Mouse (Mus musculus) MEL (cell line): ENCODE measurements around the gene Lbr. TPM values are rescaled to one million over a fixed set of nuclear protein-coding genes. Genes with fewer than 3 reads are reported as not detected.

Experiments used
- DNase-seq: peaks from one replicate; pipeline ENCODE4 v3.0.0; 2011; ENCODE audit warnings: low read depth, low spot score
- H3K27ac ChIP-seq: 2 replicates; pipeline ENCODE4 v1.5.1; 2012; ENCODE audit warnings: low read depth, mild to moderate bottlenecking, control low read depth, low read length, moderate library complexity; ENCODE audit not compliant: control insufficient read depth
- H3K27me3 ChIP-seq, 2 experiments: fragments of 150-350 bp in 1 of 2; sonication (generic) in 1 of 2; 2 replicates each; pipeline ENCODE4 v1.6.1; 2012; ENCODE audit warnings: low read length in 2 of 2, mild to moderate bottlenecking in 2 of 2, improper control_type of control experiment in 1 of 2, moderate library complexity in 1 of 2; ENCODE audit not compliant: insufficient read depth in 2 of 2, control insufficient read depth in 1 of 2
- H3K36me3 ChIP-seq, 2 experiments: 2 replicates each; pipeline ENCODE4 v1.6.1; 2012 to 2014; ENCODE audit warnings: low read length in 2 of 2, improper control_type of control experiment in 1 of 2, inconsistent platforms in 1 of 2, mild to moderate bottlenecking in 1 of 2; ENCODE audit not compliant: insufficient read depth in 2 of 2, control insufficient read depth in 1 of 2
- H3K4me1 ChIP-seq, 2 experiments: fragments of 150-350 bp in 1 of 2; sonication (generic) in 1 of 2; 2 replicates each; pipeline ENCODE4 v1.6.1; 2012; ENCODE audit warnings: low read length in 2 of 2, improper control_type of control experiment in 1 of 2, mild to moderate bottlenecking in 1 of 2; ENCODE audit not compliant: insufficient read depth in 2 of 2, control insufficient read depth in 1 of 2
- H3K4me3 ChIP-seq, 2 experiments: fragments of 150-350 bp in 1 of 2; sonication (generic) in 1 of 2; 2 replicates each; pipeline ENCODE4 v1.5.1; 2012; ENCODE audit warnings: low read depth in 2 of 2, low read length in 2 of 2, mild to moderate bottlenecking in 2 of 2, moderate library complexity in 2 of 2, control low read depth in 1 of 2, improper control_type of control experiment in 1 of 2; ENCODE audit not compliant: control insufficient read depth in 1 of 2, insufficient read depth in 1 of 2
- H3K79me2 ChIP-seq: 2 replicates; pipeline ENCODE4 v1.6.1; 2012; ENCODE audit warnings: mild to moderate bottlenecking, low read length, moderate library complexity; ENCODE audit not compliant: control insufficient read depth, poor library complexity, insufficient read depth
- H3K9ac ChIP-seq: 2 replicates; pipeline ENCODE4 v1.6.1; 2012; ENCODE audit warnings: low read depth, mild to moderate bottlenecking, control low read depth, low read length, moderate library complexity; ENCODE audit not compliant: control insufficient read depth, poor library complexity, severe bottlenecking
- H3K9me3 ChIP-seq: fragments of 150-350 bp; sonication (generic); replicated peaks from 2 replicates; pipeline ENCODE4 v1.6.1; 2012; ENCODE audit warnings: mild to moderate bottlenecking, low read length, improper control_type of control experiment, moderate library complexity; ENCODE audit not compliant: insufficient read depth
- BHLHE40 ChIP-seq: IDR thresholded peaks from 2 replicates; pipeline ENCODE4 v1.6.1; 2012; ENCODE audit warnings: low read depth, mild to moderate bottlenecking, inconsistent platforms, low read length, improper control_type of control experiment, borderline replicate concordance
- CHD2 ChIP-seq: IDR thresholded peaks from 2 replicates; pipeline ENCODE4 v1.6.1; 2011; ENCODE audit warnings: low read length, improper control_type of control experiment
- EP300 ChIP-seq, 2 experiments: IDR thresholded peaks; 2 replicates each; pipeline ENCODE4 v1.6.1; 2011; ENCODE audit warnings: improper control_type of control experiment in 2 of 2, low read length in 2 of 2, low read depth in 1 of 2, mild to moderate bottlenecking in 1 of 2
- ETS1 ChIP-seq: IDR thresholded peaks from 2 replicates; pipeline ENCODE4 v1.6.1; 2012; ENCODE audit warnings: low read depth, mild to moderate bottlenecking, inconsistent platforms, low read length, improper control_type of control experiment, moderate library complexity
- HCFC1 ChIP-seq: IDR thresholded peaks from 2 replicates; pipeline ENCODE4 v1.6.1; 2012; ENCODE audit warnings: low read depth, mild to moderate bottlenecking, inconsistent platforms, low read length, improper control_type of control experiment, moderate library complexity
- JUND ChIP-seq: IDR thresholded peaks from 2 replicates; pipeline ENCODE4 v1.6.1; 2011; ENCODE audit warnings: low read depth, mild to moderate bottlenecking, improper control_type of control experiment, low read length
- MAX ChIP-seq: IDR thresholded peaks from 2 replicates; pipeline ENCODE4 v1.6.1; 2011; ENCODE audit warnings: low read length, improper control_type of control experiment
- MAZ ChIP-seq: IDR thresholded peaks from 2 replicates; pipeline ENCODE4 v1.6.1; 2012; ENCODE audit warnings: low read depth, mild to moderate bottlenecking, inconsistent platforms, low read length, improper control_type of control experiment
- MEF2A ChIP-seq: IDR thresholded peaks from 2 replicates; pipeline ENCODE4 v1.6.1; 2014; ENCODE audit warnings: low read depth, mild to moderate bottlenecking, inconsistent platforms, low read length, improper control_type of control experiment; ENCODE audit not compliant: poor library complexity, insufficient replicate concordance, severe bottlenecking; ENCODE audit errors: extremely low read depth
- NELFE ChIP-seq: IDR thresholded peaks from 2 replicates; pipeline ENCODE4 v1.6.1; 2011; ENCODE audit warnings: low read depth, low read length, improper control_type of control experiment
- NRF1 ChIP-seq: IDR thresholded peaks from 2 replicates; pipeline ENCODE4 v1.6.1; 2014; ENCODE audit warnings: low read depth, mild to moderate bottlenecking, inconsistent platforms, low read length, improper control_type of control experiment, moderate library complexity; ENCODE audit not compliant: poor library complexity, insufficient read depth, severe bottlenecking
- POLR2AphosphoS5 ChIP-seq: IDR thresholded peaks from 2 replicates; pipeline ENCODE4 v1.6.1; 2012; ENCODE audit warnings: low read depth, borderline replicate concordance, mild to moderate bottlenecking, inconsistent platforms, low read length, moderate library complexity, mixed read lengths
- SIN3A ChIP-seq: IDR thresholded peaks from 2 replicates; pipeline ENCODE4 v1.6.1; 2012; ENCODE audit warnings: low read length, improper control_type of control experiment, inconsistent platforms
- TAL1 ChIP-seq: IDR thresholded peaks from 2 replicates; pipeline ENCODE4 v1.6.1; 2012; ENCODE audit warnings: mild to moderate bottlenecking, inconsistent platforms, low read length, moderate library complexity, mixed read lengths
- TBP ChIP-seq: IDR thresholded peaks from 2 replicates; pipeline ENCODE4 v1.8.0; 2011; ENCODE audit warnings: low read depth, low read length, improper control_type of control experiment
- USF1 ChIP-seq: IDR thresholded peaks from 2 replicates; pipeline ENCODE4 v1.6.1; 2014; ENCODE audit warnings: low read depth, mild to moderate bottlenecking, inconsistent platforms, low read length, improper control_type of control experiment, moderate library complexity
- ZC3H11A ChIP-seq: IDR thresholded peaks from 2 replicates; pipeline ENCODE4 v1.6.1; 2012; ENCODE audit warnings: low read depth, mild to moderate bottlenecking, inconsistent platforms, low read length, improper control_type of control experiment
- ZMIZ1 ChIP-seq: IDR thresholded peaks from 2 replicates; pipeline ENCODE4 v1.6.1; 2012; ENCODE audit warnings: low read depth, mild to moderate bottlenecking, inconsistent platforms, low read length, improper control_type of control experiment, moderate library complexity
- ZNF384 ChIP-seq: IDR thresholded peaks from 2 replicates; pipeline ENCODE4 v1.6.1; 2012; ENCODE audit warnings: low read depth, mild to moderate bottlenecking, inconsistent platforms, low read length, improper control_type of control experiment
- polyA plus RNA-seq, 2 experiments: library from polyadenylated mRNA; stranded (reverse) in 1 of 2; unstranded in 1 of 2; fragments of >175 nt in 1 of 2; fragments of >200 nt in 1 of 2; gene quantifications; 2 replicates each; pipeline versions ENCODE4 v1.2.1 to v1.2.4; 2012; ENCODE audit warnings: low replicate concordance in 2 of 2, low read depth in 1 of 2; ENCODE audit not compliant: insufficient read length in 2 of 2, insufficient read depth in 1 of 2, missing spikeins in 1 of 2
- total RNA-seq: library from RNA; depleted of rRNA; stranded (reverse); fragments of 300-350 nt; gene quantifications from 2 replicates; pipeline ENCODE4 v1.2.3, GENCODE M21; 2012

Gene Lbr
- total and polyA plus RNA-seq, 3 experiments: 106 to 120 TPM; not detected in 1

- TF ChIP-seq JUND: no peak
- no peak for TF ChIP-seq ZC3H11A
- 0 out of 4 replicates have a peak, but pooled peaks have one; percentile 5 for TF ChIP-seq EP300 (IDR thresholded peaks at IDR 0.05; ENCODE audit: low read depth in 1 of 2, low read length in 2 of 2)
Measured at GRCm38 (mm10) chr1:181839746-181840366, 3.0 kb downstream of the Lbr start (continued).

DNA sequence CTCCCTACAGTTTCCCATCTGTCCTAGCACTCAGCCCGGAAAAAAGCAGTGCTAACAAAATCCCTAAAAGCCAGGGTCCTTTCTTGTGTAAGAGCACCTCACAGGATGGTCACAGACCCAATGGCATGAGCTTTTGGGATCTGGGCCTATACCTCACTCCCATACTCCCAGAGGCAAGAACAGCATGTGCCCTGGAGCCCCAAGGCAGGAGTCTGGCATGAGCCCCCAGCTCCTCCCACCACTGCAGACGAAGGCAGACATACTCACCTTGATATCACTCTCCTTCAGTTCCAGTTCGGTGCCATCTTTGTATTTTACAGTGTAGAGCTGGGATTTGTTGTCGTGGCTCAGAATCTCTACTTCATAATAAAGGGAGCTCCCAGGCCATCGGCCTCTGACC, 4.7 kb downstream of the Lbr start:
- TF ChIP-seq TAL1 (no peak), HCFC1 (no peak), TBP (no peak), SIN3A (no peak), USF1 (no peak), MAX (no peak), MEF2A (no peak), NELFE (no peak), ZNF384 (no peak), BHLHE40 (no peak), NRF1 (no peak), ZC3H11A (no peak), ETS1 (no peak), MAZ (no peak), ZMIZ1 (no peak), CHD2 (no peak), POLR2AphosphoS5 (no peak)
- TF ChIP-seq, all 39 proteins: peak for 0
- Histone ChIP-seq H3K9ac (no peak overlapping the region), H3K36me3 (peaks cover 20 to 23% of the 10 kb centered on the region in 2 experiments), H3K9me3 (no peaks in the 10 kb centered on the region), H3K79me2 (peaks cover 39% of the 10 kb centered on the region), H3K27me3 (no peaks in the 10 kb centered on the region), H3K4me3 (no peak overlapping the region), H3K4me1 (peaks cover 11 to 18% of the 10 kb centered on the region in 2 experiments), H3K27ac (no peak overlapping the region)
- DNase-seq: no peak

DNA sequence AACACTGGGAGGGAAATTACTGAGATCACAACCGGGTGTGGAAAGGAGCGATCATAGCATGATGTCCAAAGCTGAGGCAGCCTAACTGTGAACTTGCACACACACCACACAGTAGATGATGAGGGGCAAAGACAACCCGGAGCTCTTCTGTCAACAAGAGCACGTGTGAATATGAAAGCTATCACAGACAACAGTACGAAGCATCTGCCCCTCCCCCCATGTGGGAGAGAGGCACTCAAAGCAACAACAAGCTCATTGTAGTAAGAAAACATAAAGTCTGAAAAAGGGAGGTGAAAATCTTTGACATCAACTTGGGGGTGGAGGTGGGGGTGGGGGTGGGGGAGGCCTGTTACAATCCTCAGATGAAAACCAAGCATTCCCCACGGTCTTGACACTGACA, 9.7 kb downstream of the Lbr start:
- H3K9ac ChIP-seq: no peak overlapping the region
- H3K9me3 ChIP-seq: no peaks in the 10 kb centered on the region
- H3K79me2 ChIP-seq: peaks cover 6% of the 10 kb centered on the region
- peaks cover 0 to 22% of the 10 kb centered on the region in 2 experiments; a peak in 2 of 4 replicates for H3K36me3 ChIP-seq
- no peak for TF ChIP-seq ZC3H11A
- no peak for TF ChIP-seq CHD2
- H3K4me3 ChIP-seq: no peak overlapping the region
- H3K27me3 ChIP-seq: no peaks in the 10 kb centered on the region
- no peak overlapping the region for H3K27ac ChIP-seq
- DNase-seq: no peak
- no peaks in the 10 kb centered on the region for H3K4me1 ChIP-seq
